20 mouse cellular contexts compared by ENCODE assay signal in genomic region chr17:85730231-85731015, GRCm38 (mm10). TPM values are rescaled to one million over a fixed set of nuclear protein-coding genes. Genes with fewer than 3 reads are reported as not detected.
"Had no signal": no experiment of that assay in that cellular context is flagged by ENCODE, and none has a peak within 500 bp of the region (broad histone marks: within the 10 kb centered on the region; RNA-seq: fewer than 3 reads in every experiment).

No protein-coding gene starts in this region.

- H3K4me1 ChIP-seq: liver, embryonic 13.5 days; stomach, embryonic 15.5 days had no signal

- H3K9ac ChIP-seq: liver, embryonic 13.5 days; stomach, embryonic 15.5 days had no signal

- H3K27ac ChIP-seq: kidney, postnatal 0 days; layer of hippocampus, adult 2 months; liver, embryonic 13.5 days; stomach, embryonic 15.5 days had no signal

- H3K4me2 ChIP-seq: liver, embryonic 13.5 days; midbrain, embryonic 11.5 days; stomach, embryonic 15.5 days had no signal

- H3K9me3 ChIP-seq: liver, embryonic 13.5 days; stomach, embryonic 15.5 days had no signal

- H3K4me3 ChIP-seq: layer of hippocampus, adult 2 months; liver, embryonic 13.5 days; stomach, embryonic 15.5 days had no signal

- H3K27me3 ChIP-seq: liver, embryonic 13.5 days; stomach, embryonic 15.5 days had no signal

- DNase-seq: kidney, adult 2 months; kidney, postnatal 25 days; liver, embryonic 13.5 days; lung, adult 2 months; lung, postnatal 14 days; lung, postnatal 4 days; midbrain, embryonic 14.5 days; right cerebral cortex, postnatal 14 days; spleen, adult 18-20 months; thymus, postnatal 25 days had no signal

- H3K36me3 ChIP-seq: liver, embryonic 13.5 days; stomach, embryonic 15.5 days had no signal

RNA-seq across cellular contexts. Expression of gene Six2, which starts 42.3 kb away (rescaled TPM):
- total RNA-seq: liver, adult 2 months; megakaryocyte progenitor cell, adult 5-6 weeks; megakaryocyte-erythroid progenitor cell, adult 5-6 weeks had no signal
- polyA plus RNA-seq: large intestine, adult 2 months; liver, adult 2 months; liver, embryonic 13.5 days; liver, embryonic 16.5 days; neural tube, embryonic 14.5 days had no signal
